Mouse (Mus musculus) limb, embryonic 13.5 days (tissue): ENCODE results near the gene Sema3f. TPM values are rescaled to one million over a fixed set of nuclear protein-coding genes. Genes with fewer than 3 reads are reported as not detected.
A peak's percentile ranks its signal among the peaks of the same experiment; 100 is the strongest.

Source experiments
- ATAC-seq: fragments of 200-750 bp; cut with Nextera tagmentation; 2 replicates; pipeline ENCODE4 v1.8.0; 2017; ENCODE audit warnings: low read depth, moderate number of reproducible peaks, moderate TSS enrichment; ENCODE audit not compliant: low FRiP score
- H3K27ac ChIP-seq: fragments of 300-500 bp; sonication (generic); 2 replicates; pipeline ENCODE4 v1.5.1; 2015; ENCODE audit warnings: inconsistent platforms, mild to moderate bottlenecking, moderate library complexity
- H3K27me3 ChIP-seq: fragments of 300-500 bp; sonication (generic); 2 replicates; pipeline ENCODE4 v1.6.1; 2015; ENCODE audit warnings: mild to moderate bottlenecking, inconsistent platforms
- H3K36me3 ChIP-seq: fragments of 300-500 bp; sonication (generic); 2 replicates; pipeline ENCODE4 v1.6.1; 2015; ENCODE audit warnings: inconsistent platforms, mild to moderate bottlenecking, moderate library complexity
- H3K4me1 ChIP-seq: fragments of 300-500 bp; sonication (generic); 2 replicates; pipeline ENCODE4 v1.6.1; 2015; ENCODE audit warnings: inconsistent platforms
- H3K4me2 ChIP-seq: fragments of 300-500 bp; sonication (generic); replicated peaks from 2 replicates; pipeline ENCODE4 v1.6.1; 2015; ENCODE audit warnings: inconsistent platforms, mild to moderate bottlenecking, moderate library complexity
- H3K4me3 ChIP-seq: fragments of 300-500 bp; sonication (generic); 2 replicates; pipeline ENCODE4 v1.5.1; 2015; ENCODE audit warnings: moderate library complexity, mild to moderate bottlenecking, inconsistent platforms
- H3K9ac ChIP-seq: fragments of 300-500 bp; sonication (generic); 2 replicates; pipeline ENCODE4 v1.6.1; 2015; ENCODE audit warnings: mild to moderate bottlenecking, inconsistent platforms
- H3K9me3 ChIP-seq: fragments of 300-500 bp; sonication (generic); 2 replicates; pipeline ENCODE4 v1.6.1; 2016; ENCODE audit warnings: inconsistent platforms
- WGBS: fragments of 180-500 bp; shearing (Covaris S2); methylation state at CpG from one replicate; pipeline ENCODE4 v1.1.7; 2015; 5-methylcytosine and 5-hydroxymethylcytosine counted together
- polyA plus RNA-seq: library from polyadenylated mRNA; unstranded; fragments of >200 nt; fragmentation: Nextera tagmentation; extraction: Ambion mirVana; gene quantifications from 2 replicates; pipeline ENCODE4 v1.2.1, GENCODE M21; 2015

Gene Sema3f
- polyA plus RNA-seq, 1 experiment from 2014 or later, result 32.1 TPM

DNA sequence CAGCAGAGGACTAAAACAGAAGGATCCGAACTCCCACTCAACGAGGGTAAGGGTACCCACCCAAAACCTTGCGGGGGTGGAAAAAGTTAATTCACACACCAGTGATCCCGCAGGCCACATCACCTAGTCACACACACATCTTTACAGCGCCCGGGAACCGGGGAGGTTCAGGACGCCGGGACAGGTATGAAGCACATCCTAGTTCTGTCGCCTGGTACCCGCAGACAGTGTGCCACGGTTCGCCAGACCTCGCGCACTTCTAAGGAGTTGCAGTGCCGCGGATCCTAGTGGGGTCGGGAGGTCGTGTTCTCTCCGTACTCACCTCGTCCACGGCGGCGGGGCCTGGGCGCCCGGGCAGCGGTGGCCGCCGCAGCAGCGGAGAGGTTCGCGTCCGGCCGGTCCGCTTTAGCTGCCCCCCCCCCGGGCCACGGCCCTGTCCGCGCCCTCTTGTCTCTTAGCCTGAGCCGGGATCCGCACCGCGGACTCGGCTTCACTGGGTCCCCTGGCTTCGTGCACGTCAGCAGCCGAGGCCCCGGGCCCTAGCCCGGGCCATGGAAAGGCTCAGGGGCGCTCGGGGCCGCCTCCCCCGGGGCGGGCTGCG, 1.1 kb downstream of the Sema3f start:
- no peaks in the 10 kb centered on the region for H3K27me3 ChIP-seq
- H3K9ac ChIP-seq, result peak overlapping the region; percentile 97
- no peaks in the 10 kb centered on the region for H3K9me3 ChIP-seq
- peaks cover 50% of the 10 kb centered on the region for H3K4me1 ChIP-seq
- peak overlapping the region; percentile 85 for H3K4me2 ChIP-seq
- WGBS, result under 1% methylated on average over 53 of the region's 55 CpGs
- no peak for ATAC-seq
- peak overlapping the region; percentile 77 for H3K4me3 ChIP-seq
- peak overlapping the region; percentile 97 for H3K27ac ChIP-seq
- H3K36me3 ChIP-seq, result peaks cover 17% of the 10 kb centered on the region

GRCm38 (mm10) chr9:107708439-107709095, 1.7 kb downstream of the Sema3f start:
- peak overlapping the region; percentile 97 for H3K9ac ChIP-seq
- peaks cover 23% of the 10 kb centered on the region for H3K36me3 ChIP-seq
- H3K4me2 ChIP-seq, result peak overlapping the region; percentile 85
- H3K27ac ChIP-seq, result peak overlapping the region; percentile 97
- H3K9me3 ChIP-seq, result no peaks in the 10 kb centered on the region
- under 1% methylated on average over 21 of the region's 21 CpGs for WGBS
- peak overlapping the region; percentile 77 for H3K4me3 ChIP-seq
- peaks cover 50% of the 10 kb centered on the region for H3K4me1 ChIP-seq
- no peaks in the 10 kb centered on the region for H3K27me3 ChIP-seq
- ATAC-seq, result no peak

DNA sequence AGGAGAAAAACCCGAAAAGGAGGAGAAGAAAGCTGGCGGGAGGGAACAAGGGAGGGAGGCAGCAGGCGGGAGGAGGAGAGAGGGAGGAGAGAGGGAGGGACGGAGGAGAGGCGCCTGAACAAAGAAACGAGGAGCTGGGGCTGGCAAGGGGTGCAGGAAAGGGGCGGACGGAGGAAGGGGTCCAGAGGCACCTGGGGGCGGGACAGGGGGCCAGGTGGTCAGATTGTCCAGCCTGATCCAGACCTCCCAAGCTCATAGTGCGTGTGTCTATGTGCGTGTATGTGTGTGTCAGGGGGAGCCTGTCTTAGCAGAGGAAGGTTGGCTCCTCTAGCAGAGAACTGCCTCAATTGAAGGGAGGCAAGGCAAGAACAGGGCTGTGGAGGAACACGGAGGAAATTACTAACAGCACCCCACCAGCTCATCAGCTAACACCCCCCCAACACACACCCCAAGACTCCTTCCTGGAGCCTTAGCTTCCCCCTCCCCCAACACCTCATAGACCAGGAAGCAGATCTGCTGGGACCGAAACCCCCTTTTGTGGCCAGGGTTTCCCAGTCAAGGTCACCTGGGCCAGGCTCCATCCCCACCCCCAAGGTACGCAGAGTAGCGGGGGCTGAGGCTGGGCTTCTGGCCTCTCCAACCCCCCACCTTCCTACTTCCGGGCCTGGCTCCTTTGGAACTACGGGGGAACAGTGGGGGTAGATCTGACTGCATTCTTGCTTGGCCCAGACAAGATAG, 2.4 kb downstream of the Sema3f start:
- Histone ChIP-seq H3K4me3 (peak overlapping the region; percentile 77), H3K9me3 (no peaks in the 10 kb centered on the region), H3K27ac (peak overlapping the region; percentile 97), H3K4me2 (peak overlapping the region; percentile 85), H3K27me3 (no peaks in the 10 kb centered on the region), H3K4me1 (peaks cover 53% of the 10 kb centered on the region), H3K9ac (peak overlapping the region; percentile 97), H3K36me3 (peaks cover 30% of the 10 kb centered on the region)
- 0% methylated on average over 17 of the region's 17 CpGs for whole genome bisulfite sequencing
- peak; percentile 54 for ATAC-seq

DNA sequence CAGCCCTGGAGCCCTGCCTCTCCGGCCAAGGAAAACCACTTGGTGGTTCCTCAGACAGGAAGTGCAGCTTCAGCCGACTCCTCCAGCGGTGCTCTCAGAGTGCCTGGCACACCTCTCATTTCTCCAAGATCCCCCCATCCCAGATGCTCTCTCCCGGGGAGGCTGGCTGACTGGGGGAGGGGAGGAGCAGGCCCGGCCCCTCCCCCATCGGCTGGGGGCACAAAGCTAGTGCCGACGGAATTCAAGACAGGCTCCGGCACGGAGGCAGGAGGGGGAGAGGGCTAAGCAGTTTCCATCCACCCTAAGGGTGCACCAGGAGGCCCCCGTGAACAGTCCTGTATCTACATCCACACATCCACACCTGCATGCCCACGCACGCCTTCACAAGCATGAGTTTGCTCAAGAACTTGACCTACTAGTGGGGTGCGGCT, 3.5 kb downstream of the Sema3f start:
- WGBS, result under 1% methylated on average over 13 of the region's 14 CpGs
- H3K36me3 ChIP-seq, result peaks cover 38% of the 10 kb centered on the region
- no peak for ATAC-seq
- H3K4me3 ChIP-seq, result peak overlapping the region; percentile 77
- H3K4me1 ChIP-seq, result peaks cover 62% of the 10 kb centered on the region
- H3K9me3 ChIP-seq, result no peaks in the 10 kb centered on the region
- H3K4me2 ChIP-seq, result peak overlapping the region; percentile 85
- H3K27ac ChIP-seq, result peak overlapping the region; percentile 97
- H3K9ac ChIP-seq, result peak overlapping the region; percentile 97
- no peaks in the 10 kb centered on the region for H3K27me3 ChIP-seq

- no peak for ATAC-seq
- 42% methylated on average over 14 of the region's 14 CpGs for WGBS
- Histone ChIP-seq H3K4me3 (no peak overlapping the region), H3K4me1 (peaks cover 89% of the 10 kb centered on the region), H3K36me3 (peaks cover 47% of the 10 kb centered on the region), H3K9ac (peak overlapping the region; percentile 50; the same call in 1 of the 2 replicates), H3K9me3 (no peaks in the 10 kb centered on the region), H3K27me3 (no peaks in the 10 kb centered on the region), H3K27ac (peak overlapping the region; percentile 52; the same call in 1 of the 2 replicates), H3K4me2 (peak overlapping the region; percentile 41; the same call in 1 of the 2 replicates)
These were observed 6.7 kb downstream of the Sema3f start for GRCm38 (mm10) chr9:107703337-107704122.

DNA sequence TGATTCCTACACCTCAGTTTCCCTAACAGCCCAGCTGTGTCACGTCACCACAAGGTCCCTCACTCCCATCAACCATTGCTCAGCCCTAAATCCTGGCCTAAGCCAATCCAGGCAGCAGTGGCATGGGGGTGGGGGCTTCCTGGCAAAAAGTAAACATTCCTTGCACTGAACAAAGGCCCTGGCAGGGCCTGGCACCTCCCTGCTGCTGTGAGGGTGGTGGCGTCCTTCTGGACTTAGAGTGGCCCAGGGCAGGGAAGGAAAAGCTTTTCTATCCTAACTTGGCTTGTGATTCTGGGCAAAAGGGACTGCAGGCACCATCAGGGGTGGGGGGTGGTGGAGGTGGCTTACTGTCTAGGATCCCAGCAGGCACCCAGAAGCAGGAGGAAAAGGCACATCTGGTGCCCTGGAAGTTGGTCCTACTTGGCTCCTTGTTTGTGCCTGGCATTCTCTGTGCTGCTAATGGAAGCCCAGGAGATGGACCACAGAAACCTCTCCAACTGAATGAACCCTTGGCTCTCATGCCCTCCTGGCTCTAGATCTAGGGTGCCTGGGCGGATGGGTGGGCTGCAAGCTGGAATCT, 7.6 kb downstream of the Sema3f start:
- Histone ChIP-seq H3K27me3 (no peaks in the 10 kb centered on the region), H3K36me3 (peaks cover 54% of the 10 kb centered on the region), H3K27ac (peak overlapping the region; percentile 52; the same call in 1 of the 2 replicates), H3K4me2 (no peak overlapping the region), H3K9ac (peak overlapping the region; percentile 19; the same call in 1 of the 2 replicates), H3K4me3 (no peak overlapping the region), H3K4me1 (peaks cover 98% of the 10 kb centered on the region), H3K9me3 (no peaks in the 10 kb centered on the region)
- no peak for ATAC-seq
- 57% methylated on average over 3 of the region's 3 CpGs for WGBS

DNA sequence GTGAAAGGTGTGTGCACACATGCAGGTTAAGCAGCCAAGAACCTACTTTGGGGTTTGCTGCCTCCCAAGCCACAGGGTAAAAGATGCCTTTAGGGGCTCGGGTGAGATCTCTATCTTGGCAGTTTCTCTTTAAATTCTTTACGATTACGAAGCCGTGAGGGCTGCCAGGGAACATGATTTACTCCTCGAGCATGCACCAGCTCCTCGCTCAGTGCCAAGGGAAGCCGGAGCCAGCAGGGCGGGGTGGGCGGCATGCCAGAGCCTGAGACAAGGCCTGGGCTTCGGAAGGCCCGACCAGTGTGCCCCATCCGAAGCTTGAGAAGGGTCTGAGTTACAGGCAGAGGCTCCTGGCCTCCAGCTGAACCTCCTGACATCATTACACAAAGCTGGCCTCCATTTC, 8.7 kb downstream of the Sema3f start:
- Histone ChIP-seq H3K27me3 (no peaks in the 10 kb centered on the region), H3K4me1 (peaks cover 99% of the 10 kb centered on the region), H3K9me3 (no peaks in the 10 kb centered on the region), H3K9ac (0 out of 2 replicates have a peak overlapping the region, but pooled peaks have one; percentile 54), H3K27ac (peak overlapping the region; percentile 52; the same call in 1 of the 2 replicates), H3K4me3 (no peak overlapping the region), H3K36me3 (peaks cover 65% of the 10 kb centered on the region), H3K4me2 (peak overlapping the region; percentile 36)
- ATAC-seq, result no peak
- 29% methylated on average over 12 of the region's 12 CpGs for WGBS

DNA sequence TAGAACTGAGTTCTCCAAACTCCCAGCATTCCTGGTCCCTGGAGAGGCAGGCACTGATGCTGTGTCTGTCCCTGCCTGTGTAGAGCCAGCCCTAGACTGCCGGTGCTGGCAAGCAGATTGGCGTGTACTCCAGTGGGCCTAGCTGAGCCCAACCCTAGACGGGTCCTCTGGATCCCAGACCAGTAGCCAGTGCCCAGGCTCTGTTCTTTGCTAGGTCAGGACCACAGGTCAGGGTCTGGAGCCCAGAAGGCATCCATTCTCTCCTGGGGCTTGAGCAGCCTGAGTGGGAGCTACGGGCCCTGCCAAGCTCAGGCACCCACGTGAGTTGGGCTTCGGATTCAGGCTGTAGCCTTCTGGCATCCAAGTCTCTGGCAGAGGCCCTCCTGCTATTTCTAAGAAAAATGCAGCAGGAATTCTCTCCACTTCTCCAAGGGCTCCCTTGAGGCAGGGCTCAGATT, 10.1 kb downstream of the Sema3f start:
- peaks cover 64% of the 10 kb centered on the region for H3K36me3 ChIP-seq
- no peaks in the 10 kb centered on the region for H3K27me3 ChIP-seq
- H3K27ac ChIP-seq, result peak overlapping the region; percentile 74
- no peaks in the 10 kb centered on the region for H3K9me3 ChIP-seq
- 10% methylated on average over 6 of the region's 6 CpGs for WGBS
- peaks cover 91% of the 10 kb centered on the region for H3K4me1 ChIP-seq
- peak overlapping the region; percentile 47 for H3K4me2 ChIP-seq
- H3K9ac ChIP-seq, result peak overlapping the region; percentile 54
- H3K4me3 ChIP-seq, result peak overlapping the region; percentile 1; the same call in 1 of the 2 replicates
- ATAC-seq, result no peak

DNA sequence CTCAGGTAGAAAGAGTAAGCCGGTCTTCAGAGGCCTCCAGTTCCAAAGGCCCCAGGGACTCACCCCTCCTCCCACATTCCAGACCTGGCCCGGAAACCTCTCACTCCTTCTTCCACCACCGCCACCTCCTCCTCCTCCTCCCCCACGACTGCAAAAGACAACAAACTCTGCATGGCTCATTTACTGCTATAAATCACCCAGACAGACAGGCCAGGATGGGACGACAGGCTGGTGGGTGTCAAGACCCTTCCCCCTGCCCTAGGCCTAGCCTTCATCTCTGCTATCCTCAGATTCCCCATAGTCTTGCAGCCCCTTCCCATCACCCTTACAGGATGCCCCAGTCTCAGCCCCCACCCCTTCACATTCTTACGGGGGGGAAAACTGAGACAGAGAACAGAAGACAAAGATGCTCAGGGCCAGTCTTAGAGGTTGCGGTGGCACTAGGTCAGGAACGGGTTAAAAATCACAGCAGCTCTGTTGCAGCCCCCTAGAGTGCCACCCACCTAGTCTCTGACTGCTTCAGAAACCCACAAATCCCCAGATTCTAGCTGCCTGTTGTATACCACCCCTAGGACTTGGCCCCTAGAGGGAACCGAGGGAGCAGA, 10.8 kb downstream of the Sema3f start:
- no peaks in the 10 kb centered on the region for H3K9me3 ChIP-seq
- no peak for ATAC-seq
- 3% methylated on average over 9 of the region's 9 CpGs for WGBS
- H3K4me1 ChIP-seq, result peaks cover 89% of the 10 kb centered on the region
- H3K36me3 ChIP-seq, result peaks cover 65% of the 10 kb centered on the region
- peak overlapping the region; percentile 74; the same call in 1 of the 2 replicates for H3K27ac ChIP-seq
- H3K27me3 ChIP-seq, result no peaks in the 10 kb centered on the region
- H3K9ac ChIP-seq, result peak overlapping the region; percentile 54; the same call in 1 of the 2 replicates
- peak overlapping the region; percentile 1; the same call in 1 of the 2 replicates for H3K4me3 ChIP-seq
- H3K4me2 ChIP-seq, result peak overlapping the region; percentile 47

GRCm38 (mm10) chr9:107698611-107699190, 11.6 kb downstream of the Sema3f start:
- no peak for ATAC-seq
- H3K36me3 ChIP-seq, result peaks cover 62% of the 10 kb centered on the region
- no peaks in the 10 kb centered on the region for H3K27me3 ChIP-seq
- no peaks in the 10 kb centered on the region for H3K9me3 ChIP-seq
- H3K4me3 ChIP-seq, result peak overlapping the region; percentile 1
- peak overlapping the region; percentile 54 for H3K9ac ChIP-seq
- H3K4me2 ChIP-seq, result peak overlapping the region; percentile 47
- peak overlapping the region; percentile 39; the same call in 1 of the 2 replicates for H3K27ac ChIP-seq
- H3K4me1 ChIP-seq, result peaks cover 82% of the 10 kb centered on the region
- 12% methylated on average over 14 of the region's 14 CpGs for WGBS
